Mouse (Mus musculus): Measurements from ENCODE around the gene Rnf19b. TPM values are rescaled to one million over a fixed set of nuclear protein-coding genes. Genes with fewer than 3 reads are reported as not detected.
A peak's percentile ranks its signal among the peaks of the same experiment; 100 is the strongest.

Gene Rnf19b
- total RNA-seq, 1 experiment from 2014 or later: 264 TPM

- ATAC-seq (replicated peaks; ENCODE audit: insufficient number of reproducible peaks, low FRiP score, low TSS enrichment, poor library complexity, severe bottlenecking): peak; percentile 24
Measured at GRCm38 (mm10) chr4:129032963-129033951, 24.8 kb upstream of the Rnf19b start.

- ATAC-seq (replicated peaks; ENCODE audit: insufficient number of reproducible peaks, low FRiP score, low TSS enrichment, poor library complexity, severe bottlenecking): no peak
Measured at GRCm38 (mm10) chr4:129034224-129034623, 23.8 kb upstream of the Rnf19b start.

DNA sequence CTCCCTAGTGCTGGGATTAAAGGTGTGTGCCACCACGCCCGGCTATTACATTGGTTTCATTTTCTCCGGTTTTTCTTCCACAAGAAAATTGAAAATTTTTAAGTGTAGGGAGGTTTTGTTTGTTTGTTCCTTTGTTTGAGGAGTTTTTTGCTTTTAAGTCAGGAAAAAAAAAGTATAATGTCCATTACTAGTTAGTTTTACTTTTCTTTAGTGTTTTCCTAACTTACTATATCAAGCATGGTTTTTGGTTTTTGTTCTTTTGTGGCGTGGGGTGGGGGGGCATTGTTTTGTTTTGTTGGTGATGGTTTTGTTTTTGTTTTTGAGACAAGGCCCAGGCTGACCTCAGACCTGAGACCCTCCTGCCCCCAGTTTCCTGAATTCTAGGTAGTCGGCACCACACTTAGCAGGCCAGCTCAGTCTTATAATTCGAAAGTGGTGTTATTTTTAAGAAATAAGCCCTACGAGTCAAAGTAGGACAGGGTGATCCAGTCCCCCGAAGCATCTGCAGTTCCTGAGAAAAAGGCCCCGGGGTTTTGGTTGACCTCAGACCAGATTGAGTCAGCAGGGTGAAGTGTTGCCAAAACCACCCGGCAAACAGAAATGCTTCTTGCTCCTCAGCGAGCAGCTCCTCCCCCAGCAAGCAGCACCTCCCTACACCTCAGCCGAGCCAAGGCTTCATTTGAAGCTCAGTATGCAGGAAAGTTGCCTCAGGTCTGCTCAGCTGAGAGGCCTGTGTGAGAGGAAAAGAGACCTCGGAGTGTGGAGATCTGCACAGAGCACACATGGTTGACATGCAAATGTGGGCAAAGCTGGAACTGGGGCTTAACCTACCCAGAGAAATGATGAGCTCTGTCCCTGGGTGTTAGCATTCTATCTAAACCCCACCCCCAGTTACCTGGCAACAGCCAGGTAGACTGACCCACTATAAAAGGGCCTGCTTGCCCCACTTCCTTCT, 23.1 kb upstream of the Rnf19b start:
- peak; percentile 57 for ATAC-seq (replicated peaks; ENCODE audit: insufficient number of reproducible peaks, low FRiP score, low TSS enrichment, poor library complexity, severe bottlenecking)

DNA sequence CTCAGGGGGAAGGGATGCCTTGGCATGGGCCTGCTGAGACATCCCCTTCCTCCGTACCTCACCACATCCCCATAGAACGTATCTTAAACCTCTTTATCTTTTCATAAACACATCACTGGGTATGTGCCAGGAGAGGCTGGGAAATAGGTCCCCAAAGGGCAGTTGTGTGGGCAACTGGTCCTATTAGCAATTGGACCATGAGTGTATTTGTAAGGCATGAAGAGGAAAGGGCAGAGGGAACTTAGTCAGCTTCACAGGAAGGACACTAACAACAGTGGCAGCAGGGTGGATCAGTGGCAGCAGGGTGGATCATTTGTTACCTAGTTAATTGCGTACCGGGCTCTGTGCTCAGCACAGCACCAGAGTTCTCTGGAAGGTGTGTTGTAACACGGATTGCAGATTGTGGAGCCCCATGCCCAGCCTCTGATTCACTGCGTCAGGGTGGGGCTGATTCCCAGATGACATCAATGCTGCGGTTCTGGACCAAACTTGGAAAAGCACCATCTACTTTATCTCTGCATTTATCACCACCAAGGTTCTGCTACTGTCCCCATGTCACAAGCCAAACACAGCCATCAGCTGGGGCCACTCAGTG, 22.1 kb upstream of the Rnf19b start:
- 0 out of 2 replicates have a peak, but pooled peaks have one; percentile 6 for ATAC-seq (replicated peaks; ENCODE audit: insufficient number of reproducible peaks, low FRiP score, low TSS enrichment, poor library complexity, severe bottlenecking)

GRCm38 (mm10) chr4:129047721-129048421, 10.2 kb upstream of the Rnf19b start:
- no peak for ATAC-seq (replicated peaks; ENCODE audit: insufficient number of reproducible peaks, low FRiP score, low TSS enrichment, poor library complexity, severe bottlenecking)

GRCm38 (mm10) chr4:129048501-129049305, 9.4 kb upstream of the Rnf19b start:
- ATAC-seq (replicated peaks; ENCODE audit: insufficient number of reproducible peaks, low FRiP score, low TSS enrichment, poor library complexity, severe bottlenecking): peak; percentile 70

- no peak for ATAC-seq (replicated peaks; ENCODE audit: insufficient number of reproducible peaks, low FRiP score, low TSS enrichment, poor library complexity, severe bottlenecking)
Measured at GRCm38 (mm10) chr4:129049306-129050011, 8.6 kb upstream of the Rnf19b start.

DNA sequence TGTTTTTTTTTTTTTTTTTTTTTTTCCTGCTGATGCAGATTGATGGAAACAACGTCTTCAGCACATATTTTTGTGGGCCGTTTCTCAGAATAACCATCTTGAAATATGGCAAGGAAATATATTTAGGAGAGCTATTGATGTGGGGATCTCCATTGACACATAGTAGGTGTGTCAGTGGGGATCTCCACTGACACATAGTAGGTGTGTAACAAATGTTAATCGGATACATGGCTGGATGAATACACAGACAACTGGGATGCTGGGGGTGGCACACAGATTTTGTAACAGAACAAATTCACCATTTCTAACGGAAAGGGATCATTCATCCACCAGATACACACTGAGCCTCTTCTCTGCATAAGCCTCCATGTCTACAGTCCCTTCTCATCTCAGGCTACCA, 7.7 kb upstream of the Rnf19b start:
- no peak for ATAC-seq (replicated peaks; ENCODE audit: insufficient number of reproducible peaks, low FRiP score, low TSS enrichment, poor library complexity, severe bottlenecking)

- ATAC-seq (replicated peaks; ENCODE audit: insufficient number of reproducible peaks, low FRiP score, low TSS enrichment, poor library complexity, severe bottlenecking): no peak
Measured at GRCm38 (mm10) chr4:129050901-129051417, 7.1 kb upstream of the Rnf19b start.

GRCm38 (mm10) chr4:129051461-129052183, 6.4 kb upstream of the Rnf19b start:
- ATAC-seq (replicated peaks; ENCODE audit: insufficient number of reproducible peaks, low FRiP score, low TSS enrichment, poor library complexity, severe bottlenecking): no peak

- ATAC-seq (replicated peaks; ENCODE audit: insufficient number of reproducible peaks, low FRiP score, low TSS enrichment, poor library complexity, severe bottlenecking): no peak
Measured at GRCm38 (mm10) chr4:129054757-129055156, 3.3 kb upstream of the Rnf19b start.

DNA sequence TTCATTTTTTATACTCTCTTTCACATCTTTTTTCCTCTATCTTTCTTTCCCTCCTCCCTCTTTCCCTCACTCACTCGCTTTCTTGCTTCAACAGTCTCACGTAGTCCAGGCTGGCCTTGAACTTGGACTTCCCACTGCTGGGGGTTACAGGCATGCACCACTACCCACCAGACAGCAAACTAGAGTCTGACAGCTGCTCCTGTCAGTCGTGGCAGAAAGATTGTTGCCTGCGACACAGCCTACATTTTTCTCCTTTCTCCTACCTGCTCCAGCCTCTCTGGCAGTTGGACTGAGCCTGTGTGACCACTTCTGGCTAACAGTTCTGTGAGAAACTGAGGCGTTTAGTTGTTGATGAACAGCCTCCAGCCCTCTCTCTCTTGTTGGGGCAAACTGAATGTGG, 2.5 kb upstream of the Rnf19b start:
- no peak for ATAC-seq (replicated peaks; ENCODE audit: insufficient number of reproducible peaks, low FRiP score, low TSS enrichment, poor library complexity, severe bottlenecking)

DNA sequence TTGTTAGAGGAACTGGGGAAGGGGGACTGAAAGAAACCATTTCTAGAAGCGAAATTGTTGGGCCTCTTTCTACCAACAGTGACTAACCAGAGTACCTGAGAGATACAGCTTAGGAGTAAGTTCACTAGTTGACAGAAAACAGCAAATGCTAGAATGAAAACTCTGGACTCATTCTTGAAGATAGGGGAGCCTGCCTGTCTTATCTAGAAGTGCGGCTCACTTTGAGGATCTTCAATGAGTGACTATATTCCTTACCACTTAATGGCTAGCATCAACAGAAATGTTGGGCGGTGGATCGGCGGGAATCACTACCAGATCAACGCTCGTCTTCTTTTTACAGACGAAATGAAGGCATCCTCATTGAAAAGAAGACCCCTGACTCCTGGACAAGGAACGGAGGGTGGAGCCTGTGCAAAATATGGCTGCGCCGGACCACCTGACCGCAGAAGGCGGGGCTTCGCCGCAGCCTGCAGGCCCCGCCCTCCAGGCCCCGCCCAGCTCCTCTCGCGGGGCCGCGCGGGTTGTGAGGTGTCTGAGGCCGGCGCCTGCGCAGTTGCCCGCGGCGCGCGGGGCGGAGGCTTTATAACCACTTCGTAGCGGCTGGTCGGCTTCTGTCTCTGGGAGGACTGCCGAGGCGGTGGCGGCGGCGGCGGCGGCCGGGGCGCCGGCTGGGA, 401 bp upstream of the Rnf19b start:
- peak; percentile 66 for ATAC-seq (replicated peaks; ENCODE audit: insufficient number of reproducible peaks, low FRiP score, low TSS enrichment, poor library complexity, severe bottlenecking)

- peak; percentile 36; the same call in 1 of the 2 replicates for ATAC-seq (replicated peaks; ENCODE audit: insufficient number of reproducible peaks, low FRiP score, low TSS enrichment, poor library complexity, severe bottlenecking)
Measured at GRCm38 (mm10) chr4:129059125-129059551, 1.1 kb downstream of the Rnf19b start.

DNA sequence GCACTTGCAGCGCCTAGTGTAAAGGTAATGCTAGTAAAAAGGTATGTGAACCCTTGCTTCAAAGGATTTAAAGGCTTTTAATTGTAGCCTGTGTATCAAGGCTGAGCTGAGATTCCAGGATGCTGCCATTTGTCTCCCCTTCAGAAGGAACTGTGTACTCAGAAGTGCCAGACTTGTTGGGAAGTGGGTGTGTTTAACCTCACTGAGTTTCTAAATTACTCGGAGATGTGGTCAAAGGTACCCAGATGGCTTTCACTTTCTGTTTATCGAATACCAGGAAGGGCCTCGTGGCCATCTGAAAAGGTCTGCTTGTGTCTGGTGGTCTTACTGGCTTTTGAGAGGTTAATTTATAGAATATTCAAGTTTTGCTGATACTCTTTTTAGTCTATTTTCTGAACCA, 1.9 kb downstream of the Rnf19b start:
- ATAC-seq (replicated peaks; ENCODE audit: insufficient number of reproducible peaks, low FRiP score, low TSS enrichment, poor library complexity, severe bottlenecking): peak; percentile 62

- no peak for ATAC-seq (replicated peaks; ENCODE audit: insufficient number of reproducible peaks, low FRiP score, low TSS enrichment, poor library complexity, severe bottlenecking)
Measured at GRCm38 (mm10) chr4:129061486-129061885, 3.4 kb downstream of the Rnf19b start.

All from monocyte, adult 5-6 weeks (primary cell).